Mouse (Mus musculus): ENCODE results near the gene Slc22a13.

DNA sequence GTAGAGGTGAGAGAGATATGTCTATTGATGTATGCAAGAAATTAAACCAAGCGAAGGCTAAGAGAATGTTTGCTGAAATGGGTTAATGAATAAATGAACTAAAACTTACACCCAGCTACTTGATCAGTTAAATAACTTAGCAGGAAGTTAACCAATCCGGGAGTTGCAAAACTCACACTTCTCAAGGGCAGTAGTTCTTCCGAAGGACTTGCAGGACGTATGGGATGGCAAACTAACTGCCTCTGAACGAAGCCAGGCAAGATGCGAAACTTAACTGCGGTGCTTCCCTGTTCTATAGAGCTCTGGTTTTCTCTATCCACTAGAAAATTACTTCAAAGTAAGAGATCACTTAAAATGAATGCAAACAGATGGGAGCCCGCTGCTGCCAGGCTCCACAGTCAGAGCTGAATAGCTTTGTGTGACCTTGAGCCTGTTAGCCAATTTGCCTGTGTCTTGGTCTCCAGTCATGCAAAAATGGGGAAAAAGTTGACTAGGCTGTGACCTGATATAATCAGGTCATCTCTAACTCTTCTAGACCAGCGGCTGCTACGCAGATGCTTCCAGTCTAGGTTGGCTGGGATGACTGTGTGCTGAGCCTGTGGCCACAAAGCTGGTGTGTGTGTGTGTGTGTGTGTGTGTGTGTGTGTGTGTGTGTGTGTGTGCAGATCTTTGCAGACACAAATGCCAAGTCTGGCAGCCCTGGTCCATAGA is 9.6 kb downstream of the Slc22a13 start:
- TF ChIP-seq POLR2A (IDR thresholded peaks at IDR 0.05; ENCODE audit: borderline replicate concordance, extremely low read depth, insufficient read depth, insufficient read length, poor library complexity, severe bottlenecking), result no peak
- TF ChIP-seq CTCF (IDR thresholded peaks at IDR 0.05; ENCODE audit: borderline replicate concordance, extremely low read depth, insufficient read depth, insufficient read length), result no peak

All from brain, embryonic 14.5 days (tissue).